Mouse (Mus musculus) stomach, adult 2 months (tissue): ENCODE measurements around the gene Cyb5b. TPM values are rescaled to one million over a fixed set of nuclear protein-coding genes. Genes with fewer than 3 reads are reported as not detected.

Experiments used
- polyA plus RNA-seq: library from polyadenylated mRNA; depleted of rRNA; stranded (reverse); fragments of >200 nt; gene quantifications from 2 replicates; pipeline ENCODE4 v1.2.3, GENCODE M21; 2012; rRNA removed

The Cyb5b gene
- polyA plus RNA-seq: 21.7 and 23.5 TPM in 2 replicates

GRCm38 (mm10) chr8:107150404-107151157 lies at the start of gene Cyb5b:
Cyb5b (plus strand) TSS chr8:107150640.

Other genes starting within 250 kb of the Cyb5b start
- 1.2 and 1.8 TPM in 2 replicates for gene Sntb2, start 214.9 kb upstream of the Cyb5b start, polyA plus RNA-seq
- gene Vps4a, start 119.4 kb upstream of the Cyb5b start, polyA plus RNA-seq: 6.6 and 7.1 TPM in 2 replicates
- gene Pdf, start 102.0 kb upstream of the Cyb5b start, polyA plus RNA-seq: 19.6 and 51.1 TPM in 2 replicates
- gene Cog8, start 94.0 kb upstream of the Cyb5b start, polyA plus RNA-seq: 11.1 and 12.2 TPM in 2 replicates
- 7.9 and 11.7 TPM in 2 replicates for gene Nip7, start 93.8 kb upstream of the Cyb5b start, polyA plus RNA-seq
- 58.4 and 82.4 TPM in 2 replicates for gene Tmed6, start 85.0 kb upstream of the Cyb5b start, polyA plus RNA-seq
- gene Terf2, start 54.1 kb upstream of the Cyb5b start, polyA plus RNA-seq: 2.3 and 3.8 TPM in 2 replicates
- 1.6 and 3.1 TPM in 2 replicates for gene Nfat5, start 142.8 kb downstream of the Cyb5b start, polyA plus RNA-seq